9 mouse cellular contexts compared by ENCODE assay signal in the genomic region with DNA sequence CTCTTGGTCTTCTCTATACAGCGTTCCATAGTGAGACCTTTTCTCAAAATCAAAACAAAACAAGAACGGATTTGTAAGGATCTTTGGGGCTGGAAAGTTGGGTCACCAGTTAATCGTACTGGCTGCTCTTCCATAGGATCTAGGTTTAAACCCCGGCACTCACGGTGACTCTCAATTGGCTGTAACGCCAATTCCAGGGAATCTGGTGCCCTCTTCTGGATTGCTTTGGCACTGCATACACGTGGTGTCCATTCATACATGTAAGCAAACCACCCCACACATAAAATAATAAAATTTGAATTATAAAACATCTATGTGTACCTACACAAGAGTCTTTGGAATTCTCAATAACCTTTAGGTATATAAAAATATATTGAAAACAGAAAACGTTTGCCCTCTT.
DNase-seq lines count a peak whose midpoint lies in the region; ATAC-seq and TF ChIP-seq lines count a peak whose summit lies in the region.
"Had no signal": no experiment of that assay in that cellular context is flagged by ENCODE, and none has a peak within 500 bp of the region (broad histone marks: within the 10 kb centered on the region; RNA-seq: fewer than 3 reads in every experiment).

No protein-coding gene starts in this region.

- no peak overlapping the region for H3K4me2 ChIP-seq in intestine, postnatal 0 days (replicated peaks; ENCODE audit: low read depth)
- no peak overlapping the region for H3K4me2 ChIP-seq in intestine, embryonic 15.5 days (replicated peaks)

- no peaks in the 10 kb centered on the region for H3K36me3 ChIP-seq in intestine, postnatal 0 days (ENCODE audit: control insufficient read depth, insufficient read depth)
- H3K36me3 ChIP-seq in intestine, embryonic 15.5 days: no peaks in the 10 kb centered on the region
- H3K36me3 ChIP-seq in G1E (replicated peaks): peaks cover 12% of the 10 kb centered on the region

- 46% methylated on average over 8 of the region's 8 CpGs for WGBS in intestine, postnatal 0 days
- WGBS in intestine, embryonic 15.5 days: 44% methylated on average over 8 of the region's 8 CpGs

- H3K4me1 ChIP-seq in intestine, postnatal 0 days (replicated peaks; ENCODE audit: control insufficient read depth, insufficient read depth, low read length): no peaks in the 10 kb centered on the region
- no peaks in the 10 kb centered on the region for H3K4me1 ChIP-seq in intestine, embryonic 15.5 days (replicated peaks)
- peaks cover 40% of the 10 kb centered on the region for H3K4me1 ChIP-seq in G1E (ENCODE audit: insufficient read depth, low read depth, low read length)
- peaks cover 6% of the 10 kb centered on the region for H3K4me1 ChIP-seq in bone marrow macrophage, adult 2 months (ENCODE audit: control insufficient read depth, insufficient read depth, low read length)

- no peak overlapping the region for H3K27ac ChIP-seq in intestine, postnatal 0 days (ENCODE audit: low read depth, low read length)
- no peak overlapping the region for H3K27ac ChIP-seq in intestine, embryonic 15.5 days
- H3K27ac ChIP-seq in bone marrow macrophage, adult 2 months (ENCODE audit: insufficient read depth, low read depth, low read length): no peak overlapping the region

- H3K27me3 ChIP-seq in intestine, postnatal 0 days (replicated peaks; ENCODE audit: control insufficient read depth, insufficient read depth, low read length): no peaks in the 10 kb centered on the region
- no peaks in the 10 kb centered on the region for H3K27me3 ChIP-seq in intestine, embryonic 15.5 days (replicated peaks)
- peaks cover 7% of the 10 kb centered on the region; the same call in 1 of the 2 replicates for H3K27me3 ChIP-seq in G1E (ENCODE audit: insufficient read depth, low read length)

- H3K9me3 ChIP-seq in intestine, postnatal 0 days (ENCODE audit: control insufficient read depth): no peaks in the 10 kb centered on the region
- no peaks in the 10 kb centered on the region for H3K9me3 ChIP-seq in intestine, embryonic 15.5 days
- no peaks in the 10 kb centered on the region for H3K9me3 ChIP-seq in G1E (replicated peaks)

- H3K9ac ChIP-seq in intestine, postnatal 0 days (ENCODE audit: low read depth, low read length): no peak overlapping the region
- no peak overlapping the region for H3K9ac ChIP-seq in intestine, embryonic 15.5 days

- no peak for ATAC-seq in intestine, postnatal 0 days
- no peak for ATAC-seq in intestine, embryonic 15.5 days
- ATAC-seq in G1E (ENCODE audit: extremely low read depth, insufficient number of reproducible peaks, low FRiP score, poor library complexity, severe bottlenecking): no peak

- no peak for TF ChIP-seq POLR2A in bone marrow macrophage, adult 2 months (IDR thresholded peaks at IDR 0.05; ENCODE audit: borderline replicate concordance, low read depth, low read length)

- DNase-seq in G1E (ENCODE audit: low spot score): no peak
- peak; percentile 57 to 59 for DNase-seq in kidney, postnatal 4 days
- peak; percentile 56 to 77 for DNase-seq in spleen, postnatal 4 days (ENCODE audit: low spot score in 2 of 2)
- DNase-seq in ovary, postnatal 14 days (ENCODE audit: low spot score): no peak
- no peak for DNase-seq in MN1 (ENCODE audit: low spot score)

- peak; percentile 80 for TF ChIP-seq CTCF in intestine, postnatal 0 days (IDR thresholded peaks at IDR 0.05; ENCODE audit: low read depth)
- peak; percentile 74 for TF ChIP-seq CTCF in G1E (IDR thresholded peaks at IDR 0.05; ENCODE audit: low read depth, low read length)
- TF ChIP-seq CTCF in bone marrow macrophage, adult 2 months (IDR thresholded peaks at IDR 0.05; ENCODE audit: low read depth, low read length): peak; percentile 49

- H3K4me3 ChIP-seq in intestine, postnatal 0 days (ENCODE audit: low read depth, low read length): no peak overlapping the region
- H3K4me3 ChIP-seq in intestine, embryonic 15.5 days (replicated peaks): no peak overlapping the region
- H3K4me3 ChIP-seq in G1E (ENCODE audit: low read depth, low read length): no peak overlapping the region
- no peak overlapping the region for H3K4me3 ChIP-seq in bone marrow macrophage, adult 2 months (ENCODE audit: insufficient read depth, low read length)
- H3K4me3 ChIP-seq: myocyte had no signal

Comparison
In these comparisons a context has a peak if more than half of its experiments do, and no peak if none do; other contexts are left out.
1. DNase-seq: peak in kidney, postnatal 4 days (2 of 2) and spleen, postnatal 4 days (2 of 2); none in G1E (single experiment), ovary, postnatal 14 days (single experiment) and MN1 (single experiment).
2. Peak in every context shown above with its lines, with median percentiles within 50 percentile points of each other: CTCF ChIP-seq.